Mouse (Mus musculus) kidney, postnatal 4 days (tissue): Measurements from ENCODE around the gene Tjp2.
"Not testable (repeated sequence)": the region's sequence is repeated elsewhere in the genome, so short reads cannot be mapped to it uniquely, and the experiment has no call there.

Experiments used
- DNase-seq, 2 experiments: peaks; one replicate each; pipeline ENCODE4 v3.0.0; 2021; ENCODE audit warnings: mixed read lengths in 2 of 2

The Tjp2 gene

GRCm38 (mm10) chr19:24122647-24123046, 102.2 kb downstream of the Tjp2 start:
- DNase-seq: no peak

GRCm38 (mm10) chr19:24120811-24121210, 104.0 kb downstream of the Tjp2 start:
- no peak for DNase-seq

- DNase-seq: no peak
Measured at GRCm38 (mm10) chr19:24118775-24119174, 106.1 kb downstream of the Tjp2 start.

GRCm38 (mm10) chr19:24111581-24111980, 113.2 kb downstream of the Tjp2 start:
- DNase-seq: no peak

GRCm38 (mm10) chr19:24107707-24108106, 117.1 kb downstream of the Tjp2 start:
- DNase-seq: no peak

- DNase-seq: no peak
Measured at GRCm38 (mm10) chr19:24103802-24104201, 121.0 kb downstream of the Tjp2 start.

- no peak for DNase-seq
Measured at GRCm38 (mm10) chr19:24102562-24103126, 122.2 kb downstream of the Tjp2 start.

- no peak for DNase-seq
Measured at GRCm38 (mm10) chr19:24101183-24101582, 123.6 kb downstream of the Tjp2 start.

- no peak for DNase-seq
Measured at GRCm38 (mm10) chr19:24098691-24099090, 126.1 kb downstream of the Tjp2 start.

- no peak for DNase-seq
Measured at GRCm38 (mm10) chr19:24097666-24098455, 127.0 kb downstream of the Tjp2 start.

- DNase-seq: not testable (repeated sequence)
Measured at GRCm38 (mm10) chr19:24092060-24092459, 132.8 kb downstream of the Tjp2 start.

GRCm38 (mm10) chr19:24090366-24090765, 134.5 kb downstream of the Tjp2 start:
- no peak for DNase-seq

- DNase-seq: no peak
Measured at GRCm38 (mm10) chr19:24085306-24085705, 139.5 kb downstream of the Tjp2 start.

- peak in 1 of 2 experiments; percentile 7 for DNase-seq
Measured at GRCm38 (mm10) chr19:24080417-24081080, 144.3 kb downstream of the Tjp2 start.

GRCm38 (mm10) chr19:24077658-24078057, 147.2 kb downstream of the Tjp2 start:
- no peak for DNase-seq

- no peak for DNase-seq
Measured at GRCm38 (mm10) chr19:24076536-24076935, 148.3 kb downstream of the Tjp2 start.

- no peak for DNase-seq
Measured at GRCm38 (mm10) chr19:24075927-24076326, 148.9 kb downstream of the Tjp2 start.

- no peak for DNase-seq
Measured at GRCm38 (mm10) chr19:24073155-24073554, 151.7 kb downstream of the Tjp2 start.

GRCm38 (mm10) chr19:24064348-24064895, 160.4 kb downstream of the Tjp2 start:
- DNase-seq: no peak

GRCm38 (mm10) chr19:24063585-24063984, 161.2 kb downstream of the Tjp2 start:
- no peak for DNase-seq

GRCm38 (mm10) chr19:24058851-24059250, 166.0 kb downstream of the Tjp2 start:
- no peak for DNase-seq

GRCm38 (mm10) chr19:24058021-24058420, 166.8 kb downstream of the Tjp2 start:
- no peak for DNase-seq

- no peak for DNase-seq
Measured at GRCm38 (mm10) chr19:24056880-24057279, 167.9 kb downstream of the Tjp2 start.

- no peak for DNase-seq
Measured at GRCm38 (mm10) chr19:24054904-24055303, 169.9 kb downstream of the Tjp2 start.
